Mouse (Mus musculus) spleen, adult 12 weeks (tissue): ENCODE results near the gene Ssb.
A peak's percentile ranks its signal among the peaks of the same experiment; 100 is the strongest.

ENCODE experiments used
- DNase-seq: peaks from one replicate; pipeline ENCODE4 v3.0.0; 2022; ENCODE audit warnings: low spot score

Gene Ssb

GRCm38 (mm10) chr2:69861485-69862091 is at the start of gene Ssb:
Gene Ssb (plus strand): TSS chr2:69861562.
- DNase-seq = peak; percentile 87

- DNase-seq = no peak
Measured at GRCm38 (mm10) chr2:69816575-69816974, 44.8 kb upstream of the Ssb start.

DNA sequence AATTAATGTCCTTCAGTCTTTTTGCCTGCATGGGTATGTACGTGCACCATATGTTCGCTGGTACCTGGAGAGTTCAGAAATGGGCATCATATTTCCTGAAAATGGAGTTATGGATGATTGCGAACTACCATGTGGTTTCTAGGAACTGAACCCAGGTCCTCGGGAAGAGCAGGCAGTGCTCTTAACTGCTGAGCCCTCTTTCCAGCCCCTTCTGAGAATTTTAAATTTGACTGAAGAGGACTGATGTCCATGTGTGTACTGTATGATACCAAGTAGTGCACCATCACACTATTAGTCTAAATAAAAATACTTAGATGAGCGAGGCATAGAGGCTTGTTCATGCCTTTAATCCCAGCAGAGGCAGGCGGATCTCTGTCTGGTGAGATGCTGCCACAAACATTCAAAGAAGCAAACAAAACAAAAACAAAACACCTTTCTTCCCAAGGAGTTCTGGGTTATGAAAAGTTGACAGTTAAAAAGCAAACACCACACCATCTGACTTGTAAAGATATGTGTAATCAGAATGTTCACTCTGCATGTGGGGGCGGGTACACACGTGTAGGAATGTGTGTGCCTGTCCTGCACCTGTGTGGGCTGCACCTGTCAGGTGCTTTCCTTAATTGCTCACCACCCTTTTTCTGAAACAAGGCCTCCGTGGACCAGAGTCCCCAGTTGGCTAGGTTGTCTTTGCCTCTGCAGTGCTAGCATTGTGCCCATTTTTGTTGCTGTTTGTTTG is 42.8 kb upstream of the Ssb start:
- DNase-seq = peak; percentile 11

- no peak for DNase-seq
Measured at GRCm38 (mm10) chr2:69820201-69820600, 41.2 kb upstream of the Ssb start.

DNA sequence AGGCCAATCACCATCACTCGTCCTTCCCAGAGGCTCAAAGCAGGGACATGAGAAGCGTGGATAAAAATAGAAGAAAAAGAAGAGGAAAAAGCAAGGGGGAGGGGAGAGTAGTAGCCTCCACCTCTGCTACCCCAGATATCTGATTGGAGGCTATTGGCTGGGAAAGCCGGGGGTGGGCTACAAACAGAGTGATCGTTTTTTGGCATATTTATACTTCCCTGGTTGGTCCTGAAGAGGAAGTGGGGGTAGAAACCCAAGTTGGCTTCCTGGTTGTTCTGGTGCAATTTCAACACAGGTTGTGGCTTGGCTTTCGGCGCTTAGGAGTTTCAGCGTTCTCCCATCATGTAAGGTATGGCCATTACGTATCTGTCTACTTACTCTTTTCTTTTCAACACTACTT is 39.7 kb upstream of the Ssb start, which contains the start of gene Klhl23:
Gene Klhl23, plus strand, starts transcription at position 234 of the 400 bp plus-strand sequence.
- DNase-seq = no peak

DNA sequence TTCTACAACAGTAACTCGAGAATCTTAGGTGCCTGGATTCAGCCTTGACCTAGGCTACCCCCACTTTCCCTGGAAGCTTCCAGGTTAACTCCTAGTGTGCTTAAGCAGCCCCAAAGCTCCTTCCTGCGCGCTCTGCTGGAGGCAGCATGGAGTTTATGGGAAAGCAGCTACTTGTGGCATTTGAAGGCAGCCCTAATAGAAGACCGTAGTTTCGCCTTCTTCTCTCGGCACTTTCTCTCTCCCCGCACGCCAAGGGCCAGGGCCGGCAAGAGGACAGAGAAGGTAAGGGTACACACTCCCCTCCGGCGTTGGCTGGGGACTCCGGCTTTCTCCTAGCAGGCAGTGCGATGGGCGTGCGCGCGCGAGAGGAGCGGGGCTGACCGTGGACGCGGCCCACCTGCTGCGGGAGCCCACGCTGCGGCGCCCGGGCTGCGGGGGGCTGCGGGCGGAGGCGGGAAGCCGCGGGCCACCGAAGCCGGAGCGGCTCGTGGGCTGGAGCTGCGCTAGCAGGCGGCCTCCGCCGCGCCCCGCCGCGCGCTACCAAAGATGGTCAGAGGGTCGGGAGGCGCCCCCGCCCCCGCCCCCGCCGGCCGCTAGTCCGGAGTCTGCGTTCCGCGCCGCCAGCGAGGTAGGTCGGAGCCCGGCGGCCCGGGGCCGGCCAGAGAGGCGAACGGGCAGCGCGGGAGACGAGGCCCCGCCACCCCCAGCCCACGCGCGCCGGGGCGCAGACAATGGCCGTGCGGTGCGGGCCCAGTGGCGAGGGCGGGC is 38.8 kb upstream of the Ssb start:
- peak; percentile 32 for DNase-seq

- DNase-seq = peak; percentile 19
Measured at GRCm38 (mm10) chr2:69823129-69823677, 38.2 kb upstream of the Ssb start.

- no peak for DNase-seq
Measured at GRCm38 (mm10) chr2:69825898-69826297, 35.5 kb upstream of the Ssb start.

DNA sequence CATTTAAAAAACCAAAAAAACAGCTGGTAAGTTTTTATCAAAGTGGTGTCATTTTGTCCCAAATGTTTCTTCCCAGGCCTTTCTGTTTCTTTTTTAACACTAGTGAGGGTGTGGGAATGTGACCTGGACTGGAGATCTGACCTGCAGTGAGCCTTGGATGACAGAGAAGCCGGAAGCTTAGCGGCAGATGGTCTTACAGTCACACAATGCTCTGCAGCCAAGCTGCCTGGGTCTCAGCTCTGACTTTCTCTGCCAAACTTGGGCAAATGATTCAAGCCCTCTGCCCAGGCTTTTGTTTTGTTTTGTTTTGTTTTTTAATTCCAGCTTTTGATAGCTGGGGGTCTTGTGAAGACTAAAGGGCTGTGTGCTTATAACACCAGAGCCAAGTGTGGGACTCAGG is 35.0 kb upstream of the Ssb start:
- no peak for DNase-seq

- no peak for DNase-seq
Measured at GRCm38 (mm10) chr2:69828031-69828430, 33.3 kb upstream of the Ssb start.

DNA sequence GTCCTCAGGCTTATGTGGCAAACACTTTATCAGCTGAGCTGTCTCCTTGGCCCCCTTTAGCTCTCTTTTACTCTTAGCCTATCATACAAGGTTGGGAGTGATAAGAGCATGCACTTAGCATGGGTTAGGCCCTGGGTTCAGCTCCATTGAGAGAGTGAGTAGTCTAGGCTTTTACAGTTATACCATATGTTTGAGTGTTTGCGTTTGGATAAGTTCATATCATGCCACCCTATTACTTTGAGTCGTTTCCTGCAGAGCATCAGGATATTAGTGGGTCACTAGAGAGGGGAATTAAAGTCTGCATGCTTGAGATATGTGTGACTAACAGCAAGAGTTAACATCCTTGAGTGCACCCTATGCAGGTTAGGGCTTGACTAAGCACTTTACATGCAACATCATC is 31.7 kb upstream of the Ssb start:
- no peak for DNase-seq

DNA sequence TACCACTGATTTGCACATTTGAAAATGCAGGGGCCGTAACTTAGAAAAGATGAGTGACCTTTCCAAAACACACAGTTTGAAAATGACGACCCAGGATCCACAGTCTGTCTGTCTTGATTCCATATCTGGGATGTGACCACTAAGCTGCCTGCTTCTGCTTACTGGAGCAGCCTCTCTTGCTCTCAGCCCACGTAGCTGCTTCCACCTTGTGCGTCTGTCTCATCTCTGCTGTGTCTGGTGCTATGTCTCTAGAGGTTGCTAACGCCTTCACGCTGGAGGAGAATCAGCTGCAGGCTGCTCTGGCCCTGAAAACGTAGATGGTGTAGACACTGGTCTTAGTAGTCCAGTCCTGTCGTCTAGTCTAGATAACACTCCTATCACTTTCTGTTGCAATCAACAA is 31.2 kb upstream of the Ssb start:
- no peak for DNase-seq

GRCm38 (mm10) chr2:69837244-69837967 is 24.0 kb upstream of the Ssb start:
- DNase-seq = no peak

GRCm38 (mm10) chr2:69837996-69838395 is 23.4 kb upstream of the Ssb start:
- no peak for DNase-seq

- DNase-seq = no peak
Measured at GRCm38 (mm10) chr2:69838707-69839106, 22.7 kb upstream of the Ssb start.

DNA sequence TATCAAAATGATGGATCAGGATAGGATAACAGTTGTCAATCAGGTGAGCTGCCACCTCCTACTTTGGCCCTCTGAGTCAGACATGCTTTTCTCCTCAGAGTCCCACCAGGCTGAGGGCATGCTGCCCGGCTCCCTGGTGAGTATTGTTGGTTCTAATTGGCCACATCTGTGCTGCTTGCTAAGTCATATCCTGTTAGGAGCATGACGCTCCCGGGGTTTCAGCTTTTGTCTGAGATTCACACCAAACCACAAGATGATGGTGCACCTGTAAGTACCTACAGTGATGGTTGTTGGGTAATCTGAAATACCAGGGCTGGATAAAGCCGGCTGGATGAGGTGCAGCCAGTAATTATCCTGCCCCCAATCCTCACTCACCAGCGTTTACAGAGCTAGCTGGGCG is 21.1 kb upstream of the Ssb start:
- DNase-seq = no peak

- no peak for DNase-seq
Measured at GRCm38 (mm10) chr2:69849215-69849614, 12.1 kb upstream of the Ssb start.

DNA sequence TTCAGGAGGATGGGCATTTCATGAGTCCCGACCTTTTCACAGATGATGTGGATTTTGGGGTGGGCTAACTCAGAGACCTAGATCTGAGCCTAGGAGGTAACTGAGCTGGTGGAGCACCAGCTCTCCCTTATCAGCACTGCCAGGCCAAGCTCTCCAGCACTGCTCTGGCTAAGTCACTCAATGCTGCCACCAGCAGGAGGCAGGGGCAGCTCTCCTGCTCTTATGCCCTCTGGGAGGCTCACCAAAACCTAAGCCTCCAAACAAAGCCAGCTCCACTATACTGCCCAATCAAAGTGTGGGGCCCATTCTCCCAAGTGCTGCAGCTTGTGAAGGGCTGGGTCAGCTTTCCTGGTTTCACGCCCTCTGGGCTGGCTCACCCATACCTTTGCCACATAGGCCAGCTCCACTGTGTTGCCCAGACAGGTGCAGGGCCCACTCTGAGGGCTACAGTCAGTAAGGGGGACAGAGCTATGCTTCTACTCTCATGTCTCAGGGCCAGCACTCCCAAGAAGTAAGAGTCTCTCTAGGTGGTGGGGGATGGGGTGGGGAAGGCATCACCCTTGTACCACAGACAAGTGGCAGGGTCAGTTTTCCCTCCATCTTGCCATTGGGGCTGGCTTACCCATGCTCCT is 9.8 kb upstream of the Ssb start:
- no peak for DNase-seq

GRCm38 (mm10) chr2:69856392-69856791 is 5.0 kb upstream of the Ssb start:
- DNase-seq = no peak

DNA sequence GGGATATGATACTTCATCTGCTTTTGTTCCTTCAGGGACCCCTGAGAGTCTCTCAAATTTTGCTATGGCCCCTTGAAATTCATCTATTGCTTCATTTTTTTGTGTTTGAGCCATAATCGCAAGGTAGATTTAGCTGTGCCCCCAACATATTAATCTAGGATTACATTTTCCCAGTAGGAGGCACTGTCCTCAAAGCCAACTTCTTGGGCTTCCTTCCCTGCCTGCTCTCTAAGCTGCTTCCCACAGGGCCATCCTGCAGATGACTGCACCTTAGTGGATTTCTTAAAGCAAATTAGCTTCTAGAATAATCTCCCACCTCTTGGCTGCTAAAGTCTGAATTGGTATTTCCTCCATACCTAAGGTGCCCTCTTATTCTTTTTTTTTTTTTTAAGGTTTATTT is 3.5 kb upstream of the Ssb start:
- DNase-seq = no peak

DNA sequence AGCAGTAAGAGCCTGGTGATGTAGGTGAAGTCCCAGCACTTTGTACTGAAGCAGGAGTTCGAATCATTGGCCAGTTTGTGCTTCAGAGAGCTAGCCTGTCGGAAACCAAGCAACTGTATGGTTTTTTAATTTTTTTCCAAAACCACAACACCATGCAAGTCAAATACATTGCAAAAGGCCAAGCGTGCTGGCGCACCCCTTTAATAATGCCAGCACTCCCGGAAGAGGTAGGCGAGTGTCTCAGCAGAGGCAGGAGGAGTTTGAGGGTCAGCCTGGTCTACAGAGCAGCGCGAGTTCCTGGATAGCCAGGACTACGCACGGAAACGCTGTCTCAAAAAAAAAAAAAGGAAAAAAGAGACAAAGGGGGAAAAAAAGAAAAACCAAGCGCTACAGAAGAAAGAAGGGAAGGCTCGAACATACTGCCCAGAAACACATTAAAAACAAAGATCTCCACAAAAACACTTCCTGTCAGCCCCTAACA is 350 bp upstream of the Ssb start:
- peak; percentile 32 for DNase-seq
